Mouse (Mus musculus) WW6 (cell line): ENCODE data around the gene Adcy7.

Source experiments
- DNase-seq: peaks from one replicate; pipeline ENCODE4 v3.0.0-alpha.2; 2013; ENCODE audit warnings: low read depth, low spot score

Adcy7 gene

DNA sequence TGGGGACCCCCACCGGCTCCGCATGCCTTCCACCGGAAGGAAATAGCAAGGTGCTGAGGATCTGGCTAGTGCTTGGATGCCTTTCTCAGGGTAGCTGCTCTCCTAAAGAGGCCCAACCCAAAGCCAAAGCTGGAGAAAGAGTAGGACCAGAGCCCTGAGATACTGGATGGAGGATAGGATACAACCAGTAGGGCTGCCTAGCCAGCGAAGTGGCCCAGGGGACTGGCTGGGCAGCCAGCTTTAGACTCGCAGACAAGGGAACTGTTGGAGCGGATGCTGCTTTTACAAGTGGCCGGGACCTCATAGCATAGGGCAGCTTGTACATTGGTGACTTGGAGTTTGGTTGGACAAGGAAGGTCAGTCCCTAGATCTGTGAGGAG is 838 bp downstream of the Adcy7 start:
- DNase-seq, result no peak

DNA sequence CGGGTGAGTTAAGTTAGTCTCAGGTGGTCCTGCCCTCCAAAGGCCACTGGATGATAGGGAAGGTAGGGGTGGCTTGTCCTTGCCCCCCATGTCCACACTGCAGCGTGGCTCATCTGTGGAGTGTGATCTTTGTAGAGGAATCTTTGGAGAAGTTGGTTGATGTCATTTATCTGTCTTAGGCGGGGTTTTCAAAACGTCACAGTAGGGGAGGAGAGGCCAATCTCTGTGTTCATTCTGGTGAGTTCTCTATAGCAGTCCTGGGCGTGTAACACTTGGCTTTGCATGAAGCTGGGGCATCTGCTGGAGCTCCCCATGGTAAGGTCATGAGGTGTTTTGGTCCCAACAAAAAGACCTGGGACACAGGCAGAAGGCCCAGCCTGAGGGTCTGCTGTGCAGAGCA is 1.9 kb downstream of the Adcy7 start:
- DNase-seq, result no peak

DNA sequence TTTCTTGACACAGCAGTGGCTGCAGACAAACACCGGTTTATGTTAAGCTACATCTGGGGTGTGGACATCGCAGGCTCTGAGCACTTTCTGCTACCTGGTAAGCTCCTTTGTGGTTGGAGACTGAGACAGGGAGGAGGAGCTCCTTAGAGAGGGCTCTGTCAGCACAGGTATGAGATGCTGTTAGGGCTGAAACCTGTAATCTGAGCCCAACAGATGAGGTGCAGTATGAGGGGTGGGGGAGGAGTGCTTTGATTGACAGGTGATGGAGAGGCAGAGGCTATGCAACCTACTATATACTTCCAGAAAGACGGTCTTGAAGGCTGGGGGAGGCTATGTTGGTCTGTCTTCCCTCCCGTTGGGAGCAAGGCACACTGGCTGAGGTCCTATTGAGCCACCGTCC is 7.0 kb downstream of the Adcy7 start:
- DNase-seq, result no peak

DNA sequence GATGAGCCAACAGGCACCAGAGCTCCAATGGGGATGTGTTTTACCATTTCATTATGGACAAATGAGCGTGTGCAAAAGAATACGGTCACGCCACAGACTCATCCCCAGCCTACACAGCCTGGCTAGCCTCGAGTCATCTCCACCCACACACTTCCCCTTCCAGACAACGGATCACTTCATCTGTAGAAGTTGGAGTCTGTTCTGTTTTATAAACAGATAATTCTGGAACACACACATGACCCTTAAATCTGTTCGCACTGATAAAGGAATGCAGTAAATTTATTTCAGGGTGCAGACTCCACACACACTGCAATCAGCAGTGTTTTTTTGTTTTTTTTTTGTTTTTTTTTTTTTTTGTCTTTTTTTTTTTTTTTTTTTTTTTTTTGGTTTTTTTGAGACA is 7.5 kb downstream of the Adcy7 start:
- no peak for DNase-seq

DNA sequence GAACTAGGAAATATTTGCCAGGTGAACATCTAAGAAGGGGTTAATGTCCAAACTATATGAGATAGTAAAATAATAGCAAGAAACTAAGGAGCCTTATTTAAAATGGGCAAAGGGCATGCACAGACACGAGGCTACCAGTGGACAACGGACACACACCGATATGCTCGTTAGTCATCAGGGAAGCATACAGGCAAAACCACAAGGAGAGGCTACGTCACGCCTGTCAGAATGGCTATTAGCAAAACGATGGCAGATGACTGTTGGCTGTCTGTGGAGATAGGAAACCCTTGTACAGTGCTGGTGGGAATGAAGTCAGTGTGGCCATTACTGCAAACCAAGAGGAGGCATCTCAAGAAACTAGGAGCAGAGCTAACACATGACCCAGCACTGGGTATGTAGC is 8.7 kb downstream of the Adcy7 start:
- no peak for DNase-seq

DNA sequence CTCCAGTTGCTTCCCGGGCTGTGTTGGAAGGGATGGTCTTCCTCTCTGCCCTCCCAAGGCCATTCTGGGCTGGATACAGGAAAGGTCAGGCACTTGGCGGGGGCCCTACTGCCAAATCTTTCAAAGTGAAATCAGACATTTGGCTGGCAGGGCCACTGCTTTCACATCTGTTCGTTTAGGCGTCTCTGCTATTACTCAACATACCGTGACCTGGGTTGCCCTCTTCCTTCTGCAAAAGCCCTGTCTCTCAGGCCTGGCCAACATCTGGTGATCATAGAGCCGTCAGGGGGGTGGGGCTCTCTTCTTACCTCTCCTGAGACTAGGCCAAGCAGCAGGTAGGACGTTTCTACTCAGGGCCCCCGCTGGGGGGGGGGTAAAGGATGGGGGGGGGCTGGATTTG is 10.5 kb downstream of the Adcy7 start:
- no peak for DNase-seq

DNA sequence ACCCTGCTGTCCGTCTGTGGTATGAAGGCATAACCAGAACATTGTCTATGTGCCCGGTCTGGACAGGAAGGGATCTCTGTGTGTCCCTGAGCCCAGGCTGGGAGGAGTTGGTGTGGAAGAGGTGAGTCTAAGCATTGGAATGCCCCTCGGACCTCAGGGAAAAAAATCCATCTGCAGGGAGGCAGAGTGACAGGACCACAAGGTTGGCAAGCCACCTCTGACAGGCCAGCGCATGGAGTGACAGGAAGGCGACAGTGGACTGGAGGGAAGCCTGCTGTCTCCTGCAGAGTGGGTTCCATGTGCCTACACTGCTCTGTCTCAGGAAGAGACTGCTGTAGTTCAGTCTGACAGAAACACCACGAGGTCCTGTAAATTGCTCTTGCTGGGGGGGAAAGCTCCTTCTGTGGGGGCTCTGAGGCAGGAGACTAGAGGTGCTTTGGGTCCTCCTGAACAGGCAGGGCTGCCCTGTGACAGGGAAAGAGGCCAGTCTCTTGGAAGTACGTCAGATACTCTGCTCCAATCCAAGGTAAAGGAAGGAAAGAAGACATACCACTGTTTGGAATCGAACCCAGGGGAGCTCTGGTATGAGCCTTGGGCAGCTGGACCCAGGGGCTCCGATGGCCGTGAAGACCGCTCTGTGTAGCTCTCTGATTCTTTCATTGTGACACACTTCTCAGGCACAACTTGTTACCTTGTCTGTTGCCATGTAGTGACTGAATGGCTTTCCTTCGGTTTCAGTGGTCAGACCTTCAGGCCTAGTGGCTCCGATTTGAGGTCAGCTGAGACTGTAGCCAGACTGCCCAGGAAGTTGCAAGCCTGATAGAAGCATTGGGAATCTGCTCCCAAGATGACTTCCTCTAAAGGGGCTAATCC is 11.3 kb downstream of the Adcy7 start:
- no peak for DNase-seq

DNA sequence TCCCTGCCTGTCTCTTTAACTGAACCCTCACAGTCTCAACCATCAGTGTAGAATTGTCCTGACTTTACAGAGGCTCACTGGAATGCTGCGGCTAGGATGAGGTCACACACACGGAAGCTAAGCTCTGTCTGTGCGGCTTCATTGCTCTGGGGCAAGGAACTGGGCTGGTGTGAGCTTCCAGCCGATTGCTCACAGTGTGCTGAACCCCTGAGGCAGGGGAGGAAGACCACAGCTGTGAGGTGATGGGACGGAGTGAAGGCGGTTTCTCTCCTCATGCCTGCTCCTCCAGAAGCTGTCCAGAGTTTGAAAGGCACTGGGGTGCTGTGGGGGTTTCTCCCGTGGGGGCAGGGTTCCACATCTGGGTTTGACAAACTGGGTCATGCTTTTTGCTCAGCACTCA is 12.5 kb downstream of the Adcy7 start:
- DNase-seq, result no peak

DNA sequence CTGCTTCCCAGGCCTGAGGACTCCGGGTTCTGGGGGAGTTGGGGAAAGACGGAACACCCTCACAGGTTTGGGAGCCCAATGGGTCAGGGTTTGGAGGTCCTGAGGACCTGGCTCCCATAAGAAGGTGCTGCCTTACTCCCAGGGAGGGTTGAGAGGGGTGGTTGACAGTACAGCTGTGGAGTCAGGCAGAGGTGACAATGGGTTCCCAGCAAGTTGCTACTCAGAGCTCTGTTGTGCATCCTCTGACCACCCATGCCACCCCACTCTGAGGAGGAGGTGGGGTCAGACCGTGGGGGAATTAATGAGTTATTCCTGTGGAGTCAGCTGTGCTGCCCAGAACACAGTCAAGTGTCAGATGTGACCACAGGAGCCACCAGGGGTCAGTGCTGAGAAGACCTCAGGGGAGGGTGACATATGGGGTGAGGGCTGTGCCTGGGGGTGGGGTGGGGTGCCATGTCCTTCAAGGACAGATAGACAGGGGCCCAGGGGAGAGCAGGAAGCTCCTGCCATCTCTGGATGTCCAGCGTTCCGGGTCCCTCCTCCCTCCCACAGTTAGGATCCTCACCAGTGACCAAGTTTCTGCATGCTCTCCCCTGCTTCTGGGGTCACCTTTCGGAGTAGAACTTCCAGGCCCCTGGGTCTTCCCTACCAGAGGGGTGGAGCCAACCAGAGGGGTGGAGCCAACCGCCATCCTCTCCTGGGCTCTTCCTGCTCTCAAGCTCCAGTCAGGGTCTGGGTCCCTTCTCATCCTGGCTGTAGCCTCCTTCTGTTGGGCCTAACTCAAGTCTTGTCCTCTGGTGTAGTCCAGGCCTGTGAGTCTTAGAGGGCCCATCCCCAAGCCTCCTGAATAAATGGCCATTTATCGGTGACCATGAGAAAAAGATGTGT is 13.5 kb downstream of the Adcy7 start:
- DNase-seq, result no peak

DNA sequence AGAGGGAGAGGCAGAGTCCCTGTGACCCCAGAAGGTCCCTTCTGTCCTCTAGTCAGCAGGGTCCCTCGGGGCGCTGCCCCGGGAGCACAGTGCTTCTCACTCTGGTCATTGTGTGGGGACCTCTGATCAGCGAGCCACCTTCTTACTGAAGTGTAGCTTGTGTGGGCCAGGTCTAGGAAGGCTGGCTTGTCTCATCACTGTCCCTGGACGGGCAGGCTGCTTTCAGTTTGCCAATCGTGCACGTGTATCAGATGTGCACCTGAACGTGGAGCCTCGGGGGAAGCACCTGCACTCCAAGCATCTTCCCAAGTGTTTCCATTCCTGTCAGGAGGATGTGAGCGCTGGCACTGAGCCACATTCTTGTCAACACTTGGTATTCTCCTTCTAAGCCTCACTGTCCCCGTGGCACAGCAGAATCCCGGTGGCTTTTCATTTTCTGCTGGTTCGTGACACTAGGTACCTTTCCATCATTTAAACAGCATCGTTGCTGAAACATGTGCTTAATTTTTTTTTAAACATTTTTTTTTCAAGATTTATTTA is 14.3 kb downstream of the Adcy7 start:
- DNase-seq, result no peak

DNA sequence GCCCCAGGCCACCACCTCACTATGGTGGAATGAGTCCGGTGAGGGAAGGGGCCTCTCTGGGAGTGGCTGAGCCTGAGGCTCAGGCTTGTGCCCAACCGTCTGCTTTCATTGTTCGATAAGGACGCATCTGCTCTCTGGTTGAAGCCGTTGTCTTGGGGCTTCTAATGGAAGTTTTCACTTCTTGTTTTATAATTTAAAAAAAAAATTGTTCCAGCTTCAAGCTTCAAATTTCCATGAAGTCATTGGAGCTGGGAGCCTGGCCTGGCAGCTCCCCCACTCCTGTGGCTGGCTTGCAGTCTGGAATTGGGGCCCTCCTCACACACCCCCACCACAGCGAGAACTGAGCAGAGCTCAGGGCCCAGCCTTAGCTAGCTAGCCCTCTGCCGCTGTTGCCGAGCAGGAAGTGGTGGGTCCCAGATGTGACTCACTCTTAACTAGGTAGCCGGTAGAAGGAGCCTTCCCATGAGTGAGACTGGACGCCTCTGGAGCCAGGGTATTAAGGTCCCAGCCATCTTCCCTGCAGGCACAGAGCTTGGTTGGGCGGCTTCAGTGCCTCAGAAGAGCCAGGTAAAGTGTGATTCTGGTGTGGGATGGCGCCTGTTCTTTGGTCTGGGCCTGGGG is 16.5 kb downstream of the Adcy7 start:
- DNase-seq, result no peak

DNA sequence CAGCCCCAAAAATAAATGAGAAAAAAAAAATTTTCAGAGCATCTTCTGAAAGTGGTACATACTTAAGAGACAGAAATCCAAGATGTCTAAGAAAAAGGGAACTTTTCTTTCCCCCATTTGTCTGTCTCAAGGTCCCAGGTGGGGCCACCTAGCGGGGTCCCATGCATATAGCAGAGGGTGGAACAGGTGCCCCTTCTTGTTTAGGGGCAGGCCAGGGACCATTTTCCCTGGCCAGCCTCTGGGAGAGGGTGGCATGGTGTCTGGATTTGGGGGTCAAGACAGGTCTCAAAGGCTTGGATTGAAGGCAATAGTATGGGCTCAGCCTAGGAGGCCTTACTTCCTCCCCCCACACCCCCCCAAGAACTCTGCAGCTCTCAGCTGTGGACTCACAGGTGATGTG is 17.7 kb downstream of the Adcy7 start:
- DNase-seq, result no peak

DNA sequence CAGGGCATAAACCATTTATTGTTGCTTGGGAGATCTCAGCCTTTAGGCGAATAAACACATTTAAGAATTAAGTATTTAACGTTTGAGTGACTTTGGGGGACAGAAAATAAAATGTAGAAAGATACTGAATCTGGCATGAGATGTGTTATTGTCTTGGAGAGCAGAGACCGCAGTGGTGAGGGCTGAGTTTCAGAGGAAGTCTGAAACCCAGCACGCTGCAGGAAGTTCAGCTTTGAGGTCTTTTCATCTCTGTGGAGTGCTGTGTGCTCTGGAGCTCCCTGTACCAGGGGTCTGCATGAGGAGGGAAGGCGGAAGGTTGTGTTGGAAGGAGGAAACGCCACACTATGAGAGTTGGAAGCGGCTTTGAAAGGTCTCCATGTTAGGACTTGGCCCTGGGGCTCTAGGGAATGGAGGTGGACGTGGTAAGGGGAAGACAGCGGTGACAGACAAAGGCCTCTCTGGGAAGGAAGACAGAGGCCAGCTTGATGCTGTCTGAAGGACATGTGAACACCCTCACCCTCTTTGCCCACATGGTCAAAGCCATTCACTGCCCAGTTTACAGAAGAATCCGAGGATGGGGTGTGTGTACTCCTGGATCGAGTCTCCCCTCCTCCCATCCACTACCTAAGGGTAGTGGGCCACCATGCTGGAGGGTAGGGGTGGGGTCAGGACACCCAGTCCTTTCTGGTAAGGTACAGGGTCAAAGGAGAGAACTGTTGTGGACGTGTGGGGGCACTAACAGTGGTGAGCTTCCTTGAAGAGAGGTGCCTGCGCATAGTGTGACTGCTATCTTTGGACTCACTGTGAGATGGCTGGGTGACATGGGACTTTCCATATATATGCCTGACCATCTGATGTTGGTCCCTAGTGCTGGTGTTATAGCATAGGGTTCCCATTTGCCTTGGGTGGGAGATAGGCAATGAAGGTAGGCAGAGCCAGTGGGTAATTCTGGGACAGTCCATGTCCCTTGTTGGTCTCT is 18.4 kb downstream of the Adcy7 start:
- DNase-seq, result no peak

DNA sequence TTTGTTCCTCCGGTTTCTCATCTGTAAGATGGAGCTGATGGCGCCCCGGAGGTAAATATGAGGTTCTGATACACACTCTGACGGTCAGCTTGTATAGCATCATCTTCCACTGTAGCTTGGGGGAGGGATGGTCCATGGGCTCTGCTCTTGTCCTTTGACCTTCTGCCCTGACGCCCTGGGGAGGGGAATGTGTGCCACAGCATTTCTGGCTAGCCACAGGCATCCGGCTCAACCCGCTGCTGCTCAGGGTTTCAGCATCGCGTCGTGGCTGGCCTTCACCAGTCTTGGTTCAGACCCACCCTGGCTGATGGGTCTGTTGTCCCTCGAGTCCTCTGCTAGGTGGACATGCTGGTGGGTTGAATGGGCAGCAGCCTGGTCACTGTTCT is 19.1 kb downstream of the Adcy7 start:
- DNase-seq, result no peak

DNA sequence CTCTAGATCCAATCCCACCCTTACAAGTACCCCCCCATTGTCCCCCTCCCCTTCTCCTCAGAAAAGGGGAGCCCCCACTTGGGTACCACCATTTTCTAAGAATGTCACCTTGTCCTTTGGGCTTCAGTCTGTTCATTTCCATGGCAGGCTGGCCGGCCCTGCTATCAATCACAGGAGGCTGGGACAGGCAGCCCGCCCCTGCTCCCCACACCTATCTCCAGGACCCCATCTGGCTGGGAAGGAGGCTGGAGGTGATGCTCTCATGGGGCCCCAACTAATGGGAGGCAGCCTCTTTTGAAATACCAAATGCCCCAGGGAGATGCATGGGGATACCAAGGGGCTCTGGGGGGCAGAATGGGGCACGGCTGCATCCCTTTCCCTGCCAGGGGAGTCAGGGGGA is 20.7 kb downstream of the Adcy7 start:
- DNase-seq, result no peak

DNA sequence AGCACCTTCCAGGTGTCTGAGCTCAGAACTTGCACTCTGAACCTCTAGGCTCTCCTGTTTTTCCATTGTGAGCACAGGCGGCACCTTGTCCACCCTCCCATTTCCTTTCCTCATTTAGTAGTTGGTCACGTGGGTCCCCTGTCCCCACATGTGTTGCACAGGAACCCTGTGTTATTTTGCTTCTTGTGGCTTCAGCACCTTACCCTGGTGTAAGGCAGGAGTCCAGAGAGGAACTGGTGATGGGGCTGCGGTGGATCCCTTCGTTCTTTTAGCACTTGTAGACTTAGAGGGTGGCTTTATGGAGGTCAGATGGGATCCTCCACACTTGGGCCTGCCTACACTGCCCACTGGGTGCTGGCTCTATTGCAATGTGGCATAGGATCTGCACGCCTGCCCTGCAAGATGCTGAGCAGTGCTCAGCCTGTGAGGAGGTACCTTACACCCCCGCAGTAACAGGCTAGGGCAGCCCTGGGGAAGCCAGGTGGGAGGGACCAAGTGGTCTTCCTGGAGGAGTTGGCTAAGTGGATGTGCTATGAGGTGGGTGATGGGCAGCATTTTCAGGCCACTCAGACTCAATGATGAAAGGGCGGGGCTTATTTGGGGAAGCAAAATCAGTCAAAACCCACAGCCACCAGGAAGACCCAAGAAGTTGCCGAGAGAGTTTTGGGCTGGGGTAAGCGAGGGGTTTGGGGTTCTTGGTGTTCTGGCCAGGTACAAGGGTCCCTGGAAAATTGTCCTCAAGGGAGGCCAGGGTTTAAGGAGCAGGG is 21.6 kb downstream of the Adcy7 start:
- DNase-seq, result no peak

DNA sequence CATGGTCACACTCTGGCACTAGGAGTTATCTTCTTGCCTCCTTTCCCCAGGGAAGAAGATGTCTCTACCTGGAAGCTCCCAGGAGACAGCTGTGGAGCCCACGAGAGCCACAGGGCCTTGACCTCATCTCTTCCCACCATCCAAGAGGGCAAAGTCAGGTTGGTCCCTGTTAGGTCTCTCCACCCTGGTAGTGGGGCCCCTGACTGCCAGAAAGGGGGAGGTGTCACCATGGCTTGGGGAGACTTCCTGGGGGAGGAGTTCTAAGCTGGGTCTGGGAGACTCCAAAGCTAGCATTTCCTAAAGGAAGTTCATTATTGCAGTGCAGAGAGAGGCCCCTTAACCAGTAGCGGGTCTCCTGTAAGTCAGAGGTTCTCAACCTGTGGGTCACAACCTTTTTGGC is 22.8 kb downstream of the Adcy7 start:
- DNase-seq, result no peak

DNA sequence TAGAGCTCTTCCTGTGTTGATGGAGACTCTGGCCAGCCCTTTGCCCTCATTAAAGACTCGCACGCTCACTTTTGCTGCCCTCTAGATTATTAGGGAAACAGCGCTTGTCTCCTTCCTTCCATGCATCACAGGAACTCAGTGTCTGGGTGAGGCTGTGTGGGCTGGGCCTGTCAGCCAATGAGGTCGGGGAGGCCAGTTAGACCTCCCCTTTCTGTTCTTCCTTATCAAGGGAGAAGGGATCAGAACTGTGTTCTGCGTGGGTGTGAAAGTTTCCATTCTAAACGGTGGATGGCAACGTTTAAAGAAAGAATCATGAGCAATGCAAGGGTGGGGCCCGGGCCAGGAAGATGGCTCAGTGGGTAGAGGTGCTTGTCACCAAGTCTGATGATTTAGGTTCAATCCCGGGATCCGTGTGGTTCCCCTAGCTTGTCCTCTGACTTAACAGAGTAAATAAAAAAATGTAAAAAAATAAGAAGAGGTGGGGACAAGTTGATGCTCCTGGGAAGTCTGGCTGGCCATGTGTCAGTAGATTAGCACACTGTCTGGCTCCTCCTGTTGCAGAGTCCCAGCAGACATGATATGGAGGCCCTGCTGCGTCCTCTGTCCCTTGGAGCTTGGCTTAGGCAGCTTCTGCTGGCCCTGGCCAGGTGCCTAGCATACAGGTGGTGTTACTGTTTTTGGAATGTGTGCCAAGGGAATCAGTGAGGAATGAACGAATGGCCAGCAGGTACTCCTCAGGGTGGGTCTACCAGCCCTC is 26.0 kb downstream of the Adcy7 start:
- DNase-seq, result no peak

DNA sequence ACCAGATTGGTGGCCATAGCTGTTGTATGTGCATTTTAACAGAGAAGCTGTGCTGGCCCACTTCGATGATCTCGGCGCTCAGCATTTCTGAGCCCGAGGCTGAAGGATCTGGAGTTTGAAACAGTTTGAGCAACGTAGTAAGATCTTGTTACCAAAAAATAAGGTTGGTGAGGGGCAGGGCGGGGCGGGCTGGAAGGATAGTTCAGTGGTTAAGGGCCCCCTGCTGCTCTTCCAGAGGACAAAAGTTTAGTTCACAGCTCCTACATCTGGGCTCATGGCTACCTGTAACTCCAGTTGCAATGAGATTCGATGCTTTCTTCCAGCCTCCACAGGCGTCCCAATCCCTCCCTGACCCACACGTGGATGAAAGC is 26.5 kb downstream of the Adcy7 start:
- DNase-seq, result no peak
